ENCODE assay signal across 11 mouse cellular contexts in genomic region chr10:67643685-67644084, GRCm38 (mm10).
A peak's percentile ranks its signal among the peaks of the same experiment; 100 is the strongest.
DNase-seq lines count a peak whose midpoint lies in the region; ATAC-seq and TF ChIP-seq lines count a peak whose summit lies in the region.
"Had no signal": no experiment of that assay in that cellular context is flagged by ENCODE, and none has a peak within 500 bp of the region (broad histone marks: within the 10 kb centered on the region; RNA-seq: fewer than 3 reads in every experiment).

No protein-coding gene starts in this region.

- DNase-seq in heart, adult 18-20 months = peak; percentile 22 to 30
- DNase-seq in CD4-positive helper T cell, adult 2 months (ENCODE audit: low read depth, low spot score) = peak; percentile 87
- no peak for DNase-seq in urinary bladder, adult 2 months (ENCODE audit: low spot score)
- DNase-seq in layer of hippocampus, adult 2 months (ENCODE audit: low spot score in 2 of 2) = no peak
- no peak for DNase-seq in right cerebral cortex, adult 18-20 months

- H3K27ac ChIP-seq in heart, embryonic 12.5 days (ENCODE audit: poor library complexity, severe bottlenecking) = no peak overlapping the region
- H3K27ac ChIP-seq in layer of hippocampus, adult 2 months = no peak overlapping the region
- H3K27ac ChIP-seq: hindbrain, embryonic 12.5 days; liver, embryonic 12.5 days; midbrain, embryonic 12.5 days had no signal

- no peak for TF ChIP-seq CTCF in layer of hippocampus, adult 2 months (conservative IDR thresholded peaks at IDR 0.05)

- no peaks in the 10 kb centered on the region for H3K9me3 ChIP-seq in heart, embryonic 12.5 days (replicated peaks)
- H3K9me3 ChIP-seq: hindbrain, embryonic 12.5 days; liver, embryonic 12.5 days; midbrain, embryonic 12.5 days had no signal

- no peaks in the 10 kb centered on the region for H3K36me3 ChIP-seq in heart, embryonic 12.5 days
- H3K36me3 ChIP-seq: hindbrain, embryonic 12.5 days; liver, embryonic 12.5 days; midbrain, embryonic 12.5 days had no signal

- ATAC-seq in heart, embryonic 12.5 days (ENCODE audit: insufficient number of reproducible peaks, low FRiP score) = no peak
- ATAC-seq in activated CD4-positive, CD25-positive, alpha-beta regulatory T cell, adult 4 months = peak; percentile 42
- peak; percentile 25; the same call in 1 of the 2 replicates for ATAC-seq in monocyte, adult 5-6 weeks (replicated peaks; ENCODE audit: insufficient number of reproducible peaks, low FRiP score, low TSS enrichment, poor library complexity, severe bottlenecking)
- ATAC-seq: liver, embryonic 12.5 days had no signal

- H3K4me2 ChIP-seq in heart, embryonic 12.5 days = no peak overlapping the region
- H3K4me2 ChIP-seq: hindbrain, embryonic 12.5 days; liver, embryonic 12.5 days; midbrain, embryonic 12.5 days had no signal

- peaks cover 6% of the 10 kb centered on the region for H3K4me1 ChIP-seq in heart, embryonic 12.5 days (replicated peaks)

- H3K4me3 ChIP-seq in heart, embryonic 12.5 days = no peak overlapping the region
- H3K4me3 ChIP-seq in layer of hippocampus, adult 2 months = no peak overlapping the region
- H3K4me3 ChIP-seq: hindbrain, embryonic 12.5 days; liver, embryonic 12.5 days; midbrain, embryonic 12.5 days had no signal

- WGBS in heart, embryonic 12.5 days = 26% methylated on average over 7 of the region's 7 CpGs

- H3K27me3 ChIP-seq in heart, embryonic 12.5 days (replicated peaks) = no peaks in the 10 kb centered on the region
- H3K27me3 ChIP-seq: liver, embryonic 12.5 days had no signal

- no peak overlapping the region for H3K9ac ChIP-seq in heart, embryonic 12.5 days
- H3K9ac ChIP-seq: hindbrain, embryonic 12.5 days; liver, embryonic 12.5 days; midbrain, embryonic 12.5 days had no signal

Comparison
In these comparisons a context has a peak if more than half of its experiments do, and no peak if none do; other contexts are left out.
1. DNase-seq: peak in heart, adult 18-20 months (2 of 2) and CD4-positive helper T cell, adult 2 months (single experiment); none in urinary bladder, adult 2 months (single experiment), layer of hippocampus, adult 2 months (0 of 2) and right cerebral cortex, adult 18-20 months (single experiment).